Mouse (Mus musculus) cerebellum, adult (tissue): ENCODE data around the gene Cdk20.
A peak's percentile ranks its signal among the peaks of the same experiment; 100 is the strongest.

Experiments used
- ATAC-seq: cut with Nextera tagmentation; 2 replicates; pipeline ENCODE4 v1.9.2; 2017; ENCODE audit warnings: mild to moderate bottlenecking, moderate library complexity, mixed read lengths; ENCODE audit not compliant: insufficient number of reproducible peaks, low FRiP score, low TSS enrichment

The Cdk20 gene

GRCm38 (mm10) chr13:64432017-64432995 lies at the start of gene Cdk20:
Gene Cdk20 (plus strand): TSS chr13:64432314.
- ATAC-seq = peak; percentile 93

- ATAC-seq = no peak
These were observed 47.2 kb upstream of the Cdk20 start for GRCm38 (mm10) chr13:64384937-64385336.

GRCm38 (mm10) chr13:64386048-64386447 lies 46.1 kb upstream of the Cdk20 start:
- no peak for ATAC-seq

GRCm38 (mm10) chr13:64388415-64388814 lies 43.7 kb upstream of the Cdk20 start:
- ATAC-seq = no peak

GRCm38 (mm10) chr13:64396979-64397378 lies 35.1 kb upstream of the Cdk20 start:
- ATAC-seq = no peak

- ATAC-seq = no peak
These were observed 34.0 kb upstream of the Cdk20 start for GRCm38 (mm10) chr13:64398065-64398464.

- no peak for ATAC-seq
These were observed 32.2 kb upstream of the Cdk20 start for GRCm38 (mm10) chr13:64399906-64400305.

- ATAC-seq = no peak
These were observed 31.2 kb upstream of the Cdk20 start for GRCm38 (mm10) chr13:64400801-64401361.

GRCm38 (mm10) chr13:64402006-64402405 lies 30.1 kb upstream of the Cdk20 start:
- no peak for ATAC-seq

- ATAC-seq = no peak
These were observed 29.6 kb upstream of the Cdk20 start for GRCm38 (mm10) chr13:64402504-64402949.

- ATAC-seq = no peak
These were observed 29.1 kb upstream of the Cdk20 start for GRCm38 (mm10) chr13:64402951-64403460.

GRCm38 (mm10) chr13:64403519-64403918 lies 28.6 kb upstream of the Cdk20 start:
- no peak for ATAC-seq

- no peak for ATAC-seq
These were observed 26.6 kb upstream of the Cdk20 start for GRCm38 (mm10) chr13:64405550-64405949.

- ATAC-seq = no peak
These were observed 24.1 kb upstream of the Cdk20 start for GRCm38 (mm10) chr13:64407992-64408391.

GRCm38 (mm10) chr13:64410604-64411003 lies 21.5 kb upstream of the Cdk20 start:
- ATAC-seq = no peak

GRCm38 (mm10) chr13:64411282-64411681 lies 20.8 kb upstream of the Cdk20 start:
- no peak for ATAC-seq

GRCm38 (mm10) chr13:64412752-64413257 lies 19.3 kb upstream of the Cdk20 start:
- ATAC-seq = no peak

- no peak for ATAC-seq
These were observed 16.5 kb upstream of the Cdk20 start for GRCm38 (mm10) chr13:64415659-64416058.

GRCm38 (mm10) chr13:64416955-64417601 lies 15.0 kb upstream of the Cdk20 start:
- no peak for ATAC-seq

- ATAC-seq = no peak
These were observed 11.3 kb upstream of the Cdk20 start for GRCm38 (mm10) chr13:64420847-64421246.

- ATAC-seq = no peak
These were observed 10.7 kb upstream of the Cdk20 start for GRCm38 (mm10) chr13:64421386-64421785.
